Mouse (Mus musculus) ES-Bruce4 (cell line): ENCODE results near the gene Dis3l2.

Experiments
- CTCF ChIP-seq: IDR thresholded peaks from one replicate; pipeline ENCODE4 v1.8.1; 2011; ENCODE audit warnings: low read depth, low read length
- EP300 ChIP-seq: IDR thresholded peaks from 2 replicates; pipeline ENCODE4 v1.6.1; 2011; ENCODE audit warnings: low read depth, low read length; ENCODE audit not compliant: insufficient read depth

DNA sequence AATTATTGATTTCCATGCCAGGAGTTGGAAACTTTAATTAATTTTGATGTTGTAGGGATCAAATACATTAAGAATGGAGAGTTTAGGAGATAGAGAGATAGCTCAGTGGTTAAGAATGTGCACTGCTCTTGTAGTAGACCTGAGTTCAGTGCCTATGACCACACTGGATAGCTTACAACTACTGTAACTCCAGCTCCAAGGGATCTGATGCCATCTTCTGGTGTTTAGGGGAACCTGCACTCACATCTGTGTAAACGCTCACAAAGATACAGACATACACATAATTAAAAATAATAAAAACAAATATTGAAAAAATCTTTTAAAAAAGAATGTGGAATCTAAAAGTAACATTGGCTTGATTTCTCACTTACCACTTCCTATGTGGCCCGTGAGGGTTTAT is 211.1 kb downstream of the Dis3l2 start:
- no peak for TF ChIP-seq EP300
- TF ChIP-seq CTCF = no peak
